Mouse (Mus musculus): Measurements from ENCODE around the gene Sox6.

Sox6 gene

DNA sequence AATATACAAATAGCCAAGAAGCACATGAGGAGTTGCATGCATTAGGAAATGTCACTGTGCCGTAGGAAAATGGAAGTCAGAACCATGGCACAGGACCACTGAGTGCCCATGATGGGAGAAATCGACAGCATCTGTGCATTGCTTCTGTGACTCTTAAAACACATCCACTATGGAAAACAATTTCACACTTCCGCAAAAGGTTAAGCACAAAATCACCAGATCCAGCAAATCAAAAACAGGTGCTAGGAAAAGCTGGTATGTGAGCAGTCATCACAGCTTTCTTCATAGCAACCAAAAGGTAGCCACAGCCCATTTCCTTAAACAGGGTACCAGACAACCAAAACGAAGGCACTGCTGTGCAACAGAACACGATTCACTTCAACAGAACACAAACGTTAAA, 52.9 kb downstream of the Sox6 start:
- no peak for DNase-seq (ENCODE audit: low read depth)

DNA sequence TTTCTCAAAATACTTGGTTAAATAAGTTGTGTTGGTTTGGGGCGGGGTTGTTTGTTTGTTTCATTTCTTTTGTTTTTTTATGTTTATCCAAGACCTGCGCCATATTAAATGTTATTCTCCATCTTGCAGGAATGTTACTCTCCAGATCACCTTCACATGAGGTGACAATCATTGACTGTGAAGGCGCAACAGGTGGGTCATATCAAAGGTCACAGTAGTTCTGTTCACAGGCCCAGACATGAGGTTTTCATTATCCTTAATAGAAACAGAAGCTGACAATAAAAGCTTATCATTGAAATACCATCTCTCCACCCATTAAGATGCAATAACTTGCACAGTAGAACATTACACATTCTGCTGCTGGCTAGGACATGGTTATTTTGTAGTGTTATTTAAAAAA, 54.5 kb downstream of the Sox6 start:
- no peak for DNase-seq (ENCODE audit: low read depth)

DNA sequence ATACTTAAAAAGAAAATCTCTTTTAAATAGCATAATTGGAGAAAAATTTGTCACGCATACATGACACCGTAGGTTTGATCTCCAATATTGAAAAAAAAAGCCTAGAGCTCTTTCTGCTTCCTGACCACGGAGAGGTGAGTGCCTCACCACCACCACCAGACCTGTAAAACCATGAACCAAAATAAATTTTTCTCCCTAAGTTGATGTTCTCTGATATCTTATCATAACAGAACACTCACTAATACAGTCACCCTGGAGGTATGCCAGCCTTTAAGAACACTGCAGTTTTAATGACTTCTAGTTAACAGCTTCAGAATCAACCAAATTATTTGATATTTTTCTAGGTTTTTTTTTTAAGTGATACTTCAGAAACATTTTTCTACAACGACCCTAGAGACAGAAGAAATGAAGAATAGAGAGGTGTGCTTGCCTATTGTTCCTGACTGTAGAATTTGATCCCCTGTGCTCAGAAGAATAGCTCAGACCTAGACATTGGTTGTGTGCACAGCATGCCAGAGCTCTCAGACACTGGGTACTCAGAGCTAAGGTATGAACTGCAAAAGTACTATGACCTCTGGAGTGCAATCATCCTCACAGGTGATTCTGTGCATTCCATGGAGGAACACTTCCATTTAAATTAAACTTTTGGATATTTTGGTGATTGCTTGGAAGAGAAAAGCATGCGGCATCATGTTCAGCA, 58.6 kb downstream of the Sox6 start:
- DNase-seq (ENCODE audit: low read depth) = no peak

DNA sequence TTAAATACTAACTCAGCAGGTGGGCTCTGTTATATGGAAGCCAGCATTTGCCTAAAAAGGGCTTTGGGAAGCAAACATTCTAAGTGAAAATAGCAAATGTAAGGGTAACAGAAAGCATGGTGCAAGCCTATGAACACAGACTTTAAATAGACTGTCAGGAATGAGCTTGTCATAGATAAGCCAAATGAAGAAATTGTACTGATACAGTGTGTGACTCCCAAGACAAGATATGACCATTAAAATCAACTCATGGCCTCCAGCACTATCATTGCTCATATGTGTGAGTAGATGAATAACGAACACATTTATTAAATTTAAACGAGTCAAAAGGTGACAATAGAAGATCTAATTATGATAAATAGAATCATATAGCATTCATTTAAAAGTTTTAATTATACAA, 64.1 kb downstream of the Sox6 start:
- DNase-seq (ENCODE audit: low read depth) = no peak

DNA sequence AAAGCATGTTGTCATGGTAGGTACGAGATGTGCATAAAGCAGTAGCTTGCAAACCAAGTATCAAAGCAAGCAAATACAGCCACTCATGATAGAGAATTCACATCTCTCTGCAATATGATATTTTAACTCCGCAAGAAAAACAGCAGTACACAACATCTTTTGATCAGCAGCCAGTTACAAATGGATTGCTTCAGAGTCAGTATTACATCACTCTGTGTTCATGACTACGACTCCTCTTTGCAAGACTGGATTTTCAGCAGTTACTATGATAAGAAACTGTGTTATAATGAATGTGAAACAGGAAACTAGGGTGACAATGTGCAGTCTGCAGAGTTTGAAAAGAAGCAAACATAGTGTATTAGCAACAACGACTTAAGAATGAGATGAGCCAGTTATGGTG, 71.4 kb downstream of the Sox6 start:
- no peak for DNase-seq (ENCODE audit: low read depth)

DNA sequence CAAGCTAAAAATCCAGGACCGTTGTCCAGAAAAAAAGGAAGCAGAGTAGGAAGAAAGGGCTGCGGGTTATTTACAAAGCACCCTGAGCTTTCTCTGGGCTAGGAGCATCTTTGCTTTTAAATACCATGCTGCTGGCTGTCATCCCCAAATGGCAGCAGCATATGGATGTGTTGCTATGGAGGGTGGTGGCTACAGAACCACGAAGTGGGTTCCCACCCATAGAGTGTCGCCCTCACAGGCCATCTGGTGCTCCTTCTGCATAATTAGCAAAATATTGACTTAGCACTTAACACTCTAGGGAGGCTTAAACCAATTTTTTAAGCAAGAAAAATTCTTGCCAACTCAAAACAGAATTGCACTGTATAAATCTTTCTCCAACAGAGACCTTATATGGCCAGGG, 72.4 kb downstream of the Sox6 start:
- no peak for DNase-seq (ENCODE audit: low read depth)

DNA sequence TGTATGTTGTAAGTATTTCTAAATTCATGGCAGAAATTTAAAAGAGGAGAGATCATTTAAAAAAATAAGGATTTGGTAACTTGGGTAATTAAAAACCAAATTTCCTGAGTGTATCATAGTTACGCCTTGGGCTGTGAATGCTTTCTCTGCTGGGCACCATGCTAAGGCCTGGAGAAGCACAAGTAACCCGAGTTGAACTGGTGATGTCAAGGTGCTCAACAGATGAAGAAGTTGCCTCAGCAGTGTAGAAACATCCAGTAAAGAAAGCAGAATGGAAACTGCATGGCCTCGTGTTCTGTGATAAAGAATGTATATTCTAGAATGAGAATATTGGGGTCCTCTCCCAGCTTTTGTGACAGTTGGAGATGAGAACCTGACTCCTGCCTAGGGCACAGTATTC, 85.5 kb downstream of the Sox6 start:
- DNase-seq (ENCODE audit: low read depth) = no peak

DNA sequence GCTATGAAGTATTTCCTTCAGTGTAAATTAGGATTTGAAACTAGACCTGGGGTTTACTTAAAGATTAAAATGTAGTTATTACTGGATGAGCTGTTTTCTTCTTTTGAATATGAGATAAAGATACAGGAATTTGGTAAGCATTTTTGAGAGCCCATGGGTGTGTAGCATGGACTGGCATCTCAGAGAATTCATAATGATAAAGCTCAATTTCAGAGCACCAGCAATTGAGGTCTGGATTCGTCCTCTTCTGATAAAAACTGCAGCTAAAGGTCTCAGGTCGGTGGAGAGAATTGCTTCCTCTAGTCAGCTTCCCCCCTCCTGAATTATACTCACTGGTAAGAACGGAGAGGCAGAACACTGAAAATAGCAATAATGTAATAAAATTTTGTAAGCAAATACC, 86.4 kb downstream of the Sox6 start:
- DNase-seq (ENCODE audit: low read depth) = no peak

DNA sequence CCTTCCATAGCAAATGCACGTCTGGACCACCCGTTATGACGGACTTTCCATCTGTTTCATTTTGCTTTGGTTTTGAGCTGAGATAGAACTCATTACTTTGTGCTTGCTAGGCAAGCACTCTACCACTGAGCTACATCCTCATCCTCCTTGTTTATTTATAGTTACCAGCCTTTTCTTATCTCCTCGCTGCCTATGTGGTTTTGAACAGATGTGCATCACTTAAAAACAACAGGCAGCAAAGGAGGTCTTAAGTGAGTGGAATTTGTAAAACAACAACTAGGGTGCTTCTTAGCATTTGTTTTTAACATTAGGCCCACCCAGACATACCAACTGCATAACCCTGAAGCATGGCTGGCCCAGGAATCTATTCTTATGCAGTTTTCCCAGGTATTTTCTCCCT, 86.9 kb downstream of the Sox6 start:
- DNase-seq (ENCODE audit: low read depth) = no peak

DNA sequence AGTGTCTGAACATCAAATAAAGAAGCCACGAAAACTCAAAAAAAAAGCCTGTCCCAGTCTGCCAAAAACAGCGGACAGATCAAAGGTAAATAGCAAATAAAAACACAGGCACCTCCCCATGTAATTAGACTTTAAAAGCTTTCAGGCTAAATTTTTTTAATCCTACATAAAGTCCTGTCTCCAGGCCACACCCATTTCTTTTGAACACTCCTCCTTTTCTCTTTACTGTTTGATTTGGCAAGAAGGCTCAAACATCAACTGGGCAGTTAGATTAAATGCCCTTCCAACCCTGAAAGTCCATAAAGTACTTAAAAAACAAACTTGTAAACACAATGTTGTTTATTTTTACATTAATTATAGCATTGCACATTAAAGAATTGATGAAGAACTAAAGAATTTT, 90.7 kb downstream of the Sox6 start:
- no peak for DNase-seq (ENCODE audit: low read depth)

DNA sequence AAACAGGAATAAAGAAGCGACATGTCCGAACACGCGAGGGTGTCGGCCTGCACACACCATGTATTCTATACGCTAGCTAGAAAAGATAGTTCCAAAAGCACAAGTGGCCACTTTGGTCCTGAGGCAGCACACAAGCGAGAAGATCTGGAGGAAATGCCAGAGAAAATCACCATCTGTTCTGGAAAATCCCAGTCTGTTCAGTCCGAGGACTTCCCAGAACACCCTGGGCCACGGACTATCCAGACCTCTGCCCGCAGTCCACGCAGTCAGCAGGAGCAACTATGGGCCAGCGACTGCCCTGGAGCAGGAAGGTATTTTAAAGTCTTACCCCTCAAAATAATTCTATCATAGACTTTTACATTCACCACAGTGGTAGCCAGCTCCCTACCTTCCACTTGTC, 92.0 kb downstream of the Sox6 start:
- no peak for DNase-seq (ENCODE audit: low read depth)

DNA sequence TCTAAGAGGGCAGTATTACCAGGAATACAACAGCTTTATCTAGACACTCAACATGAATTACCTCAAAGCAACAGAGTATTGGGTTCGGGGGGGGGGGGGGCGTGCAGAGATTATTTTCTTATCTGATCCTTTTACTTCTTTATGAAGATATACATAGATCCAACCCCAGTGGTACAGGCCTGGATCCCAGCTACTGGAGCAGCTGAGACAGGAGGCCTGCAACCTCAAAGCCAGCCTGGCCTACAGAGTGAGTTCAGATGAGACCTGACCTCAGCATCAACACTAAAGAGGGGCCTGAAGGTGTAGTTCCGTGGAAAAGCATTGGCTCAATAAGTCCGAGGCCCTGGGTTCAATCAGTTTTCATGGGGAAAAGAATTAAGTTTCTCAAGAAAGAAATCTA, 93.1 kb downstream of the Sox6 start:
- DNase-seq (ENCODE audit: low read depth) = no peak

DNA sequence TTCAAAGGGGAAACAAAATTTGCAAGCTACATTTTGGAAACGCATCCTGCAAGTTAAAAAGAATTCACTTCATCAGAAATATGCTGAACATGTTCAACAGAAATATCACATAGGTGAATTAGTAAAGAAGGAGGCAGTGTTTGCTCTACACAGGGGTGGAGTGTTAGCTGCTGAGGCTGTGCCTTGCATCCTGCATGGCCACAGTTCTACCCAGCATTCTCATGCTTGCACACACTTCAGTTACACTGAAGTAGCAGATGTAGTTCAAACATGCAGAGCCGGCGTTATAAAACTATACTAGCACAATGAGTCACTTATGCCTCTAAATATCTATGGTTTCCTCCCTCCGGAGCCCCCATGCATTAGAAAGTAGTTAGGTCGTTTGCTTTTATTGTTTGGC, 94.3 kb downstream of the Sox6 start:
- DNase-seq (ENCODE audit: low read depth) = no peak

DNA sequence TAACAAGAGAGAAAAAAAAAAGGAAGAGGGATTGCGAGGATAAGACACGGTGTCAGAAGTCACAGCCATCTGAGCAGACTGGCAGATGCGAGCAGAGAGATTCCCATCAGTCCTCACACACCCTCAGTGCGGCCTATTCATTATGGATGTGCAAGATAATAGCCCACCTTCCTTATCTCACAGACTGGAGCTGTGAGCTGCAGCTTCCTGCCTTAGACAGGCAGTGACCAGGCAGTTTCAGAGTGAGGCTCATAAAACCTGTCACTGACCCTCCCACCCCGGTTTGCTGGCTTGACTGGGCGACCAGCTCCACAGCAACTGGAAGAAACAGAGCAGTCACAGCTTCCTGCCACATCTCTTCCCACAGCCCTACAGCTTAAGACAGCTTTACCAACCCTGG, 96.8 kb downstream of the Sox6 start:
- no peak for DNase-seq (ENCODE audit: low read depth)

DNA sequence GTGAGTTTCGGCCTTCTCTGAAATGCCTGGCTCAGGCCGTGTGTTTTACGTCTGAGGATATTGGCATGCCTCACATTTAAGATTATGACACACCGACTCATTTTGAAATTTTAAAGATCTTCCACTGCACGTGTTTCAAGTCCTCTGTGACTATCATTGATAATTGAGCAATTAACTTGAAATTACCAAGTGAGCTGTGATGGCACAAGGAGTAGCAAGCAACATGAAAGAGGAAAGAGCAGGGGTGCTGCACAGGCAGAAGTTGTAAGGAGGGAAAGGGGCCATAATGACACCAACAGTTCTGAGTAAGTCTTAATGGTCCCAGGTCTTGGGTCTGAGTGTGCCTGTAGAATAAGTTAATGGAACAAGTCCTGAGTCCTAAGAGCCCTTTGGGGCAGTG, 99.3 kb downstream of the Sox6 start:
- no peak for DNase-seq (ENCODE audit: low read depth)

DNA sequence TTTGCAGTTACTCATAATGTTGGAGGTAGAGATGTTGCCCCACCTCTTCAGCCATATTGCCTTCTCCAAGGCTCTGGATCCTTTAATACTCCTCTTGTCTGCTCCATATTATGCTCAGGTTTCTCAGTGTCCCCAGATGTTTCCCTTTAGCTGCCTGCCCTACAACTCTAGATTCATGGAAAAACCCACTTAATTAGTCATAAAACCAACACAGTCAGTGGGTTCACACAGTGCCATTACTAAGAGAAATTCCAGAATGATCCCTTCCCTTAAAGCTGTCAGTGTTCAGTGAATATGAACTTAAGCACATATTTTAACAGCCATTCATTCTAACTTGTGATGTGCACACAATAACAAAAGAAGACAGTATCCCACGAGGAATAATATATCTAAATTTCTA, 101.7 kb downstream of the Sox6 start:
- DNase-seq (ENCODE audit: low read depth) = no peak

DNA sequence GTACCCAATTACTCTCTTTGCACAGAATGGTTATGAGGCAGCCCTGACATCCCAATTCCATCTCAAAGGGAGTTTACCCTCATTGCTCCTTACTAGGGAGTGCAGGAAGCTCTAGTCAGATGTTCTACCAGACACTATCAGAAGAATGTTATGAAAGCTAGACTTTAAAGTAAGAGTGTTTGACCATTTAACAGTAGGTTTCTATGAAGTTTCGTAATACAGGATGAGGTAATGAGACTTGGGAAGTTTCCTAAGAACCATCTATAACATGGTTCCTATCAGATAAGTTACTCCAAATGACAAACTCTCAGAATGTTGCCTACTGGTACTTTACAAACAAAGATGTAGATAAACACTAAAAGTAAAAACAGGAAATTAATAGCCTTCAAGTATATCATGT, 123.3 kb downstream of the Sox6 start:
- no peak for DNase-seq (ENCODE audit: low read depth)

DNA sequence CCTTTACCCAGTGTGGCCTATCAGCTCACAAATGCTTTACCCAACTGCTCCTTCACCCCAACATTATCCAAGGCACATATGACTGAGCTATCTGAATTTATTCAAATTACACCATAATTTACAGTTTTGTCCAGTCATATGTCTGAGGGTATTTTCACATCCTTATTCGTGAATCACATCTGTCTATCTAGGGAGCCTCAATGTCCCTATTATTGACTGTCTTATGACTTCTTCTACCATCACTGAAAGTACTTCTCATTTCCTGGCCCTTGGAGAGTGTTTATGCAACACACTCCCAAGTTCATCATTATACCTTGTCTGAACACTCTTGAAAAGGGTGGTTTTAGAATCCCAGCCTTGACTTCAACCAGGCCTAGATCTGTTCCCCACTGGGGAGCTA, 128.3 kb downstream of the Sox6 start:
- no peak for DNase-seq (ENCODE audit: low read depth)

DNA sequence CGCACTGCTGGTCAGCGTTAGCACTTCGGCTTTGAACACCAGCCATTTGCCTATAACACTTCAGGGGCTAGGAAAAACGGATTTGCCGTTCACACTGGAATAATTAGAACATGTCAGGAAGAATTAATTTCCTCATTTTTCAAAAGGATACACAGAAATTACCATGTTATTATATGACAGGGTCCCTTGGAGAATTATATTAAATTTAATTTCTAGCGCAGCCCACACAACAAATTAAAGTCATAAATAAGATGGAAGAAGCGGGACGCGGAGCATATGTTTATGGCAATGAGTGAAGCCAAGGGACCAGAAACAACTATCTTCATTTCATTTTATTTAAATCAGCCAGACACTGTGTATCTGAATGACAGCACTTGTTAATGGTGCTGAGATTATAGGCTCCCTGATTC, 133.8 kb downstream of the Sox6 start:
- DNase-seq (ENCODE audit: low read depth) = no peak

DNA sequence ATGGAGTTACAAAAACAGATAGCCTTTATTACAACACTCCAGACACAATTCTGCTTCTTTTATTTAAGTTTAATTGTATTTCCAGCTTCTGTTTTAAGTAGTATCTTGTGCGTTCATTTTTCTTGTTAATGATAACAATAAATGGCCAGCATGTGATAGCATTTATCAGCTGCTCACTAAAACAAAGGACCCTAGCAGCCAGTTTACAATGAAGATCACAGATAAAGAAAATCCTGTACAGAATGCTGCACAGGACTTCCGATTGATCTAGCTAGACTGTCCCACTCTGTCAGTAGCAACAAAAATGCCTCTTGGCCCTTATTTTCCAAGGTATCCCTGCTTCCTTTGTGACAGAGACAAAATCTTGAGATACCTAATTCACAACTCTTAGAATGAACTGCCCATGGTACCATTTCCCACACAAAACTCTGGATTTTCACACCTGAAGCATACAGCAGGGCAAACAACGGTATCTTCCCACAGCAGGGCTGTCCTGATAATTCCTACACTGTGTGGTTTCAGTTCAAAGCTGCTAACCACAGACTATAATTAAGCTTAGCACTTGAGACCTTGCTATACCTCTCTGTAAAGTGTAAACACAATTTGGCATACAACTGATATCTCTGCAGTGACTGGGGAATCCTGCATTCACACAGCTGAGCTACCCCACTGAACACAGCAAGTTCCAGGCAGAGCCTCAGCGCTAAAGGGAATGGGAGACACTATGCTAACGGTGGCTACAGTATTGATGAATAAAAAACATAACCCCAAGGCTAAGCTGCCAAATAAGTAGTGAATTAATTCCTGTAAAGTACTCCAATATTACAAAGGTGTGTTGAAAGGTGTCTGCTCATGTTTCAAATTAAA, 134.4 kb downstream of the Sox6 start:
- no peak for DNase-seq (ENCODE audit: low read depth)

DNA sequence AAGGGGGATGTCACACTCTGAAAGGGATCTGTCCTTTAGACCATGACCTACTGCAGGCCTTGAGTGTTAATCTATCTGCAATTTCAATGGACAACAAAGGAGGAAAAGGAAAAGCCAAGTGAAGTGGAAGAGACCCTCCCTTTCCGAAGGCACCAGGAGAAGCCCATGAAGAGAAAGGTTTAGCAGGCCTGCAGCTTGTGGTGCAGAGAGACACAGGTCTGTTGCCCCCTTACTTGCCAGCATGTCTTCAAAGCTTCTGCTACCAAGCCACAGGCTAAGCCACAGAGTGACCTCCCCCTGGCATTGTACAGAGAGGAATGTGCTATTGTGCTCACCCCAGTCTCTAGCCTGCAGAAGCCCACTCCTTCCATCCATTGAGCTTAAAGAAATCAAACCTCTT, 135.2 kb downstream of the Sox6 start:
- no peak for DNase-seq (ENCODE audit: low read depth)

DNA sequence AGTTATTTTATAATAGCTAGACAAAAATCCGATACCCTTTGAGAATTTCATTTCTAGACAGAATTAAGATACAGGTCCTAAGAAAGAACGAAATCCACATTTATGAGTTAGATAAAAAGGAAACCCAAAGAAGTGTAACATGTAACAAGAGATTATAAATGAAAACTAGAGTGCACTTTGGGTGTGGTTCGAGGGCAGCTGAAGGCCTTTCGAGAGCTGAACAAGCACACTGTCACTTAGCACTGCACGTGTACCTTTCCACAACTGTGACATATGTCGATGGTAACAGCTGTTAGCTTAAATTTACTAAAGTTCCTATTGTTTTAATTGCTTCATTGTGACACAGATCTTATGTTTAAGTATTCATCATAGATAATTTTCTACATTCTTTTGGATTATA, 142.8 kb downstream of the Sox6 start:
- no peak for DNase-seq (ENCODE audit: low read depth)

DNA sequence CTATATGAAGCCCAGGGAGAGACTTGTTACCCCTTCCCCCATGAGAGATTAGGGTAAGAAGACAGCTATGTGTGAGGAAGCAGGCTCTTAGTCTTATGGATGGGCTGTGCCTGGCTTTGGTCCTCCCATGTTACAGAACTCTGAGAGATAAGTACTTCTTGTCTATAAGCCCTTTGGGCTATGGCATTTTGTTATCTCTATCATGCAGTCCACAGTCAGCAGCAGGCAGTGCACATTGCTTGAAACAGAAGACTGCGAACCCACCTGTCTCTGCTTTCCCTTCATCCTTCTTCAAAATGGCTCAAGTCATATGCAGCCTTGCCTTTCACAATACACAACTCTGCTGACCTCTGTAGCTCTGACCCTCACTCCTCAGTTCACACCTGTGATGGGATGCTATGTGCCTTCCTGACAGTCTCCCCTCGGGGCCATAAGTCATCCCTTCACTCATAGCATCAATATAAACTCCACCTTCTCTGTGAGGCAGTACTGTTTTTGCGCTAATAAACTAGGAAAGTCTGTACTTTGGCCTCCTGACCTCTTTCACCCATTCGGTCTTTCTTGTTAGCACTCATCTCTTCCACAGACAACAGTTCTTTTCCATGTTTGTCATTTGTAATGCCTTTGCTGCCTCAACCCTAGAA, 143.4 kb downstream of the Sox6 start:
- DNase-seq (ENCODE audit: low read depth) = no peak

Data from induced T-regulatory cell, adult 2 months (primary cell).